Mouse (Mus musculus): ENCODE measurements at regions not wholly inside any gene's neighbourhood (a gene's known extent, or its start where the extent isn't known, plus 50 kb on each side); places are given as distances from the start of the nearest gene placed in this dataset.

DNA sequence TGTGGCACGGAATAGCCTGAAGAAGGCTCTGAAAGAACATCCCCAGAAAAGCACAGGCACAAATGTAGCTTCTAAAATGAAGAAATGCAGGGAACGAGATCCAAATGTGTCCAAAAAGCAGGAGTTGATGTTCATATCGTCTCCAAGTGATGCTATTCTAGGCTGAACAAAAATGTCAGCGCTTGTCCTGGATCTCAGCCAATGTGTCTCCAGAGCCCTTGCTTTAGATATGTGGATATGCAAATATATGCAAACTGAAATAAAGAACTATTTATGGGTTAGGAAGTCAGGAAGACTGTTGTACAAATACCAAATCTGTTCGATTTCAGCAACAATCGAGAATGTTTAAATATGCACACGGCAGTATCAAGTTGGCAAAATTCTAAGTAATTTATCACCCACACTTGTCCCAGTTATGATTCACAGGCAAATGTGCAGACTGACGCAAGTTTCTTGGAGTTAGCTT is 320.4 kb downstream of the Synb start:
- no peak for DNase-seq (ENCODE audit: low spot score in 2 of 2)

- peak in 1 of 2 experiments; percentile 34 for DNase-seq (ENCODE audit: low spot score in 2 of 2)
Observed at GRCm38 (mm10) chr14:68966758-68967157, 327.3 kb downstream of the Synb start.

GRCm38 (mm10) chr14:68954577-68955460 is 339.3 kb downstream of the Synb start:
- no peak for DNase-seq (ENCODE audit: low spot score in 2 of 2)

- DNase-seq (ENCODE audit: low spot score in 2 of 2): no peak
Observed at GRCm38 (mm10) chr14:68945906-68946305, 348.2 kb downstream of the Synb start.

DNA sequence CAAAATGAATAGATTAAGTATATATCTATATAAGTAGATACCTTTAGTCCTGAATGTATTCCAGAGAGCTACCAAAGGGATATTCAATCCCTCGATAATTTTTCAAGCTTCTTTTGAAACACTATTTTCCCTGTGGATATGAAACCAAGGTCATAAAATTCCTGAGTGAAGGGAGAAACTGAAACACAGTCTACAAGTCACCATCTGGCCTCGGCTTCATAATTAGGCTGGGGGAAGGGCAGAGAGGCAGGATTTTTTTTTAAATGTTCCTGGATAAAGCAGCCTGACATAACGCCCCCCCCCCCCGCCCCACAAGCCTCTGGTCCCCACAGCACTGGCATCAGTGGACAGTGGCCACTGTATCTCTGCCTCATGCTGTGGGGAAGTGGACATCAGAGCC is 348.7 kb downstream of the Synb start:
- DNase-seq (ENCODE audit: low spot score in 2 of 2): no peak

DNA sequence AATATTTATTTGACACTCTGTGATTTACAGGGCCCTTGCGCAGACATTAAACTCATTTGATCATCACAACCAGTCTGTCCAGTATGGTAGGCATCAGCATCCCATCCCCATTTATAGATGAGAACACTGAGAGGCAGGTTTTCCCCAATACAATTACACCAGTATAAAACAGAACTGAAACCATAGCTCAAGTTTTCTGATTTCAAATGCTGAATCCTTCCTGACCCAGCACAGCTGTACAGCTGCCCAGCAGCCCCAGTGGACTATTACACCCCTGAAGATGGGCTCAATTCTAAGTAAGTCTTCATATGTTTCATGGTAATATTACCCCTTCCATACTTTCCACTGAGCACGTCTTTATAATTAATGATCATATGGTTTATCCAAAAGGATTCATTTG is 352.3 kb downstream of the Synb start:
- DNase-seq (ENCODE audit: low spot score in 2 of 2): no peak

DNA sequence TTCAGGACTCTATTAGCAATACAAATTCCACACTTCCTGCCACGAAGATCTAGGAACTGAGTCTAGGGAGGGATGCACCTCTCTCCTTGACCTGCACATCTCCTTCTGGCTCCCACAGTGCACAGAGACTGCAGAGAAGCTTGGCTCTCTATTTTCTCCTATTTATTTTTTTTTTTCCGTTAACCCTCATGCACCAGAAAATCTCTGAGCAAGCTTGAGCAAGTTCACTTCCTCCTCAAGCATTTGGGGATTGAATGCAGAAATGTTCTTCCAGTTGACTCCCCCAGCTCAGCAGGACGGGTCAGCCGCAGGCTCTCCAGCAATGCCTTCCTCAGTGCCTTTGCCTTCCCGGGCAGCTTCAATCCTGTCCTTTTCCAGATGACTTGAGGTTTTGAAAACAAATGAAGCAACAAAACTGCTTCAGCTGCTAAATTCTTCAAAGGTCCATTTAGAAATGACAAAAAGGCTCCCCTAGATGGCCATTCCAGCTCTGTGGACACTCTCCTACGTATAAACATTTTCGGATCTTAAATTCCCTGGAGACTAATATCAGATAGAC is 352.9 kb downstream of the Synb start:
- DNase-seq (ENCODE audit: low spot score in 2 of 2): no peak

DNA sequence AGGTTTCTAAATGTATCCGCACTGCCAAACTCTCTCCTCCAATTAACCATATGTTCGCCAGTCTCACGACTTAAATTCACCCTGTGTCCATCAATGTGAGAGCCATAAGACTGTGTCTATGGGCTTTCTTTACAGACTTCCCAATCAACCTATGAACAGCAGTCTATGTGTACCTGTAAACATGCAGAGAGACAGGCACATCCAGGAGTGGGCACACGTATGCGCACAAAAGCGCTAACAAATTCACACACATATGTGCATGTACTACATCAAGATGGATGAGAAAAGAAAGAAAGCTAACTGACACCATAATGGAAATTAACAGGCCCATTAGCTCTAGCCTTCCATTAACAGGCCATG is 358.8 kb downstream of the Synb start:
- no peak for DNase-seq (ENCODE audit: low spot score in 2 of 2)

DNA sequence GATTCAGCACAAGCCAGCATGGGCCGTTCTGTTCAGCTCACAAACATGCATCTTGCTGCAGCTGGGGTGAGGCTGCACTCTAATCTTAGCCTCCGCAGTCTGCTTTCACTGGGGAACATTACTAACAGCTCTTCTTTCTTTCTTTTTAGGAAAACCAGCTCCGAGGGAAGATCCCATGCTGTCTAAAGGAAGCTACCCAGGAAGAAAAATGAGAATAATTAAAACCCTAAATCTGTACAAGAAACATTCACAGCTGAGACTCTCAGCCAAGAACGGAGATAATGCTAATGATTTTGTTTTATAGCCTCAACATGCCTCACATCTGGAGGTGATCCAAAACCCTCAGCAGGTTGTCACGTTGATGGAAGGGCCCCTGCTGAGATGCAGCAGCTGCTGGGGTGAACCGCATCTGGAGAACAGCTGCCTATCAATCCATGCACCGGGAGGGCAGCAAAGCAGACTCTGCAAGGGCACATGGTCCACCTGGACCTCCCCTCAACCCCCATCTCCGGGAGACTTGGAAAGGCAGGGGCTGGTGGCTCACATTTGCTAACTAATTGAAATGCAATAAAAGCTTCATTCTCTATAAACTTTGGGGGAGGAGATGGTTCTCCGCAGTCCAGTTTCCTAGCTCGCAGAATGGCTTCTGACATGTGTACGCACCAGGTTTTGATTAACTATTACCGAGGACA is 359.3 kb downstream of the Synb start:
- DNase-seq (ENCODE audit: low spot score in 2 of 2): no peak

DNA sequence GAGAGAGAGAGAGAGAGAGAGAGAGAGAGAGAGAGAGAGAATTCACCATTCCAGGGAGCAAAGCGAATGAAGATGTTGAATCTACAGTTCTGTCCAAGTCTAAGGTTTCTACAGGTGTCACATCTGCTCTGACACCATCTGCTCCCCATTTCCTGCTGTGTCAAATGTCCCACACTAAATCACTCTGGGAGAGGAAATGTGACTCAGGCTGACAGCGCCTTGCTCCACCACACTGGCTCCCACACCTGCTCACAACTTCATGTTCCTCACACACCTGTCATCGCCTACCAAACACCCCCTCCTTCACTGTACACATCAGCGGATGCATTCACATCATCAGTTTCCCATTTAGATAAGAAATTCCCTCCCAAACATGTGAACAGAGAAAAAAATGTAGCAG is 366.3 kb downstream of the Synb start:
- no peak for DNase-seq (ENCODE audit: low spot score in 2 of 2)

DNA sequence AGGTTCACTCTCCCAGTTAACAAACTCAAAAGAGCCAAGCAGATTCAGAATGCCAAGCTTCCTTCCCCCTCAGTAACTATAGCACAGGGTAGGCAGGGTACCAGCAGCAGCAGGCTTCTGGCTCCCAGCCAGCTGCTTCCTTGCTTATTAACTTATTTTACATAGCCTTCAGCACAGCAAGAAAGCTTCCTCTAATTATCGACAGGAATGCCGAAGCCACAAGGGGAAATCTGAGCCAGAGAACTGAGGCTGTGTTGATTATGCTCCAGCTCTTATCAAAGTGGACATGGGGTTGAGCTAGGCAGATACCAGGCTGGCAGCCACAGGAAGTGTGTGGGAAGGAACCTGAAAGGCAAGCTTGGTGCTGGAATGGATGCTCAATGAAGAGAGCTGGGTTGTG is 371.0 kb downstream of the Synb start:
- no peak for DNase-seq (ENCODE audit: low spot score in 2 of 2)

GRCm38 (mm10) chr14:68922035-68922434 is 372.1 kb downstream of the Synb start:
- DNase-seq (ENCODE audit: low spot score in 2 of 2): no peak

DNA sequence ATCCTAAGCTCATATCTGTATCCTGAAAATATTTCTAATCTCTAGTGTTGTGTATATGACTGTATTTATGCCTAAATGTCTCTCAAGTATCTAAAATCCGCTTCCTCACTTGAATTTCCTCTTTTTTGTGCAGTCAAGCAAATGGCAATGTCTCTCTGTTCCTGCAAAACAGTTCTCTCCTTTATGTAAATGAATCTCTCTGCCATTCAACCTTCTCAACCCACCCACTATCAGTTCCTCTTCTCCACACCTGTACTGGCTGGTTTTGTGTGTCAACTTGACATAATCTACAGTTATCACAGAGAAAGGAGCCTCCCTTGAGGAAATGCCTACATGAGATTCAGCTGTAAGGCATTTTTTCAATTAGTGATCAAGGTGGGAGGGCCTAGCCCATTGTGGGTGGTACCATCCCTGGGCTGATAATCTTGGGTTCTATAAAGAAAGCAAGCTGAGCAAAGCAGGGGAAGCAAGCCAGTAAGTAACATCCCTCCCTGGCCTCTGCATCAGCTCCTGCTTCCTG is 375.5 kb downstream of the Synb start:
- peak in 1 of 2 experiments; percentile 34 for DNase-seq (ENCODE audit: low spot score in 2 of 2)

- no peak for DNase-seq (ENCODE audit: low spot score in 2 of 2)
Observed at GRCm38 (mm10) chr14:68899921-68900320, 394.2 kb downstream of the Synb start.

DNA sequence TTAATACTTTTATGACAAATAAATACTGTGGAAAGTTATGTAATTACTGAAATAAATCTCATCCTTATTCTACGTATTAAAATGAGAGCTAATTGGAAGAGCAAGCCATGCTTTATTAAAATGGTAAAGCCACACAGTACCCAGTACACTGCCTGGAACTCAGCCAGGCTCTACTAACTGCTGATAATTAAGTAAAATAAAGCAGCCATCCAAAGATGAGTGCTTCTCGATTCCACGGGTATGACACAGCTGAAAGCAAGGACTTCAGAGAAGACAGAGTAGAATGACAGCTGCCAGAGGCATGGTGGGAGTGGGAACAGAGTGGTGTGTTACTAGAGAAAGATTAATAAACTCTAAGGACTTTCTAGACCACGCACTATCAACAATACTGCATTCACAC is 416.9 kb downstream of the Synb start:
- DNase-seq (ENCODE audit: low spot score in 2 of 2): no peak

DNA sequence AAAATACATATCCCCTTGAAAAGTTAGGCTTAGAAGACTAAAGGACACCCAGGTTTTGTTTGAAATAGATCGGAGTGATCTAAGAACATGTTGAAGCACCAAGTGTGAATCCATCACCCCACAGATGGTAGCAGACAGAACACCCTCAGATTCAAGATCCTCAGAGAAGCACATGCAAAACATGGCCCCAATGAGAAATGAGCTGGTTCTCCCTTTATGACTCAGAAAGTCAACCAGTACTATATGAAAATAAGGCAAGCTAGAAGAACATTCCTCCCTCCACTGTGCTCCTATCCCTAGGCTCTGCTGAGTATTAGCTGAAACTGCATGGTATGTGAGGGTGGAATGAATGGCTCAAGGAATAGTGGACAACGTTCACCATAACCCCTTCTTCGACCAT is 433.0 kb downstream of the Synb start:
- DNase-seq (ENCODE audit: low spot score in 2 of 2): no peak

GRCm38 (mm10) chr14:68857948-68858347 is 436.2 kb downstream of the Synb start:
- DNase-seq (ENCODE audit: low spot score in 2 of 2): no peak

- DNase-seq (ENCODE audit: low spot score in 2 of 2): no peak
Observed at GRCm38 (mm10) chr14:68848506-68848905, 445.6 kb downstream of the Synb start.

- DNase-seq (ENCODE audit: low spot score in 2 of 2): no peak
Observed at GRCm38 (mm10) chr14:68847609-68848008, 446.5 kb downstream of the Synb start.

GRCm38 (mm10) chr14:68820241-68820640 is 473.9 kb downstream of the Synb start:
- DNase-seq (ENCODE audit: low spot score in 2 of 2): no peak

DNA sequence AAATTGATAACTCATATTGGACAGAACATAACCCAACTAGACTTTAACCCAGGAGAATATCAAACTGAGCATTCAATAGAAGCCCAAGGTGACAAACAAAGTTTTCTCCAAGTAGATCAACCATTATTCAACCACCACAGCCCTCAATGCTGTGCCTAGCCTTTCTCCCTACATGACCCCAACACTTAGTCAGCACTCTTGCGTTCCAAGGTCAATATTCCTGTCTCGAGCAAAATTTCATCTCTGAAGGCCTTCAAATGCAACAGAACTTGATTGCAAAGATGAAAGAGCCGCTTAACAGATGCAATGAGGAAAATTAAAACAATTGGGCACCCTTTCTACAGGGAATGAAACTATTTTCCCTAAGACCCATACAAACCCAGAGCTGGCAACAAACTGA is 485.1 kb downstream of the Synb start:
- DNase-seq (ENCODE audit: low spot score in 2 of 2): no peak

DNA sequence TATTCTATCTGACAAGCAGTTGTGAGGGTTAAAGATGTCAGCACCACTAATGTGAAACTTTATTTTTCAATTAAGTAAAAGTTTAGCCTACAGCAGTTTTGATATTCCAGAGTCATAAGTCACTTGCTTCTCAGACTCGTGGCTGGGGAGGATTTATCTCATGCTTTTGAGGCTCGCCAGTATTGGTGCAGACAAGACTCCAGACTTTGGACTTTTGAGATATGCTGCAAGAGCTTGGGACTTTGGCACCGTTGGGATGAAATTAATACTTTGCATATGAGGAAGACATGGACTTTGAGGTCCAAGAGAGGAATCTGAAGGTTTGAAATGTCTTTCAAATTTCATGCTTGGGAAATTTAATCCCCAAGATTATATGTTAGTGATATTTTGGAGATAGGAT is 486.2 kb downstream of the Synb start:
- no peak for DNase-seq (ENCODE audit: low spot score in 2 of 2)

DNA sequence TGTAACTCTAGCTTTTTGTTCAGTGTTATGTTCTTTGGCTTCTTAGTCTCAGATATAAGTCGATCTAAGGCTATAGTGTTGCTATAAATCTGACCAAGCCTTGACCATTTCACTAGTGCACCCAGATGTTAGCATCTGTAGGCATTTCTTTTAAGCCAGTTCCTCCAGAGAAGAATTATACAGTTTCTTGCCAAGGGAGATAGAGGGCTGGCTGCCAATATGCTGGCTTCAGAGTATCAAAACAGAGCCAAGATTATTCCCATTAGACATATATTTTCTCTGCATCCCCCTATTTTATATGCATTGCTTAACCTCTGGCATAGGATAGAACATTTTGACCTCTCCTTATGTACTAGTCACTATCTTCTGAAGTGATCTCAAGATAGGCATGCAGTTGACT is 487.5 kb downstream of the Synb start:
- DNase-seq (ENCODE audit: low spot score in 2 of 2): no peak

Measured in natural killer cell, adult 2 months (primary cell).